Mouse (Mus musculus) lung, adult 2 months (tissue): Measurements from ENCODE around the gene Lyrm1.

ENCODE experiments used
- CTCF ChIP-seq: fragments of 200-500 bp; IDR thresholded peaks from 2 replicates; pipeline ENCODE4 v1.5.1; 2011; ENCODE audit warnings: mild to moderate bottlenecking, low read length, control low read depth; ENCODE audit not compliant: insufficient read depth
- POLR2A ChIP-seq: fragments of 200-500 bp; IDR thresholded peaks from 2 replicates; pipeline ENCODE4 v1.6.1; 2011; ENCODE audit warnings: low read depth, mild to moderate bottlenecking, control low read depth, low read length, borderline replicate concordance; ENCODE audit errors: extremely low read depth

- no peak for TF ChIP-seq CTCF
- TF ChIP-seq POLR2A: no peak
Measured at GRCm38 (mm10) chr7:119976256-119976655, 80.6 kb downstream of the Lyrm1 start.
